Mouse (Mus musculus) lung, adult 2 months (tissue): ENCODE measurements around the gene 4930469K13Rik.

Experiments used
- CTCF ChIP-seq: fragments of 200-500 bp; IDR thresholded peaks from 2 replicates; pipeline ENCODE4 v1.5.1; 2011; ENCODE audit warnings: mild to moderate bottlenecking, low read length, control low read depth; ENCODE audit not compliant: insufficient read depth
- POLR2A ChIP-seq: fragments of 200-500 bp; IDR thresholded peaks from 2 replicates; pipeline ENCODE4 v1.6.1; 2011; ENCODE audit warnings: low read depth, mild to moderate bottlenecking, control low read depth, low read length, borderline replicate concordance; ENCODE audit errors: extremely low read depth

GRCm38 (mm10) chr11:33980146-33980545, 118.2 kb downstream of the 4930469K13Rik start:
- TF ChIP-seq POLR2A (no peak), CTCF (no peak)
